Comparison of ENCODE assay signal across 25 mouse cellular contexts in the genomic region with DNA sequence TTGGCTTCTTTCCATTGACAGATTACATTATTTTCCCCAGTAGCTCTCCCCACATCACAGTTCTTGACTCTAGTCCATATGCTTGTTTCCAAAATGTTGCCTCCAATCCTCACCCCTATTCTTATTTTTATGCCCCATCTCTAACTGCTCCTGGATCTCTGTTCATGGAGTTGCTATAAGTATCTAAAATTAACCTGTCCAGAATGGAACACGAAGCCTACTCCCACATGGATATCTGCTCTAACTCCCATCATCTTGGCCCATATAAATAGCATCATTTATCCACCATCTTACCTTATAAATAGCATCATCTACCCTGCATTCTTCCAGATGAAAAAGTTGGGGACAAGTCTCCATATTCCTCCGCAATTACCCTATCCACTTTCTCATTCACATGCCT.
"Had no signal": no experiment of that assay in that cellular context is flagged by ENCODE, and none has a peak within 500 bp of the region (broad histone marks: within the 10 kb centered on the region; RNA-seq: fewer than 3 reads in every experiment).

No protein-coding gene starts in this region.

- DNase-seq: gastrocnemius, adult 2 months; gastrocnemius, postnatal 10 days; gastrocnemius, postnatal 25 days; heart, adult 18-20 months; heart, postnatal 10 days; heart, postnatal 4 days; kidney, adult 18-20 months; kidney, adult 8-10 months; kidney, postnatal 10 days; kidney, postnatal 25 days; kidney, postnatal 4 days; layer of hippocampus, adult 9-11 months; liver; liver, embryonic 13.5 days had no signal

- H3K27ac ChIP-seq: gastrocnemius, adult 2 months; heart, embryonic 10.5 days; hindbrain, embryonic 12.5 days; hindbrain, embryonic 14.5 days; intestine, embryonic 15.5 days; limb, embryonic 10.5 days; limb, embryonic 12.5 days; liver, embryonic 13.5 days had no signal

- ATAC-seq: hindbrain, embryonic 16.5 days; inflammation-experienced regulatory T-cells, adult 6 months; intestine, embryonic 15.5 days; intestine, postnatal 0 days had no signal

- H3K4me3 ChIP-seq: gastrocnemius, adult 2 months; heart, embryonic 10.5 days; heart, embryonic 12.5 days; hindbrain, embryonic 10.5 days; hindbrain, embryonic 12.5 days; intestine, embryonic 15.5 days; limb, embryonic 10.5 days; limb, embryonic 12.5 days; liver, embryonic 13.5 days had no signal
